Comparison of ENCODE assay signal across 15 mouse cellular contexts in the genomic region with DNA sequence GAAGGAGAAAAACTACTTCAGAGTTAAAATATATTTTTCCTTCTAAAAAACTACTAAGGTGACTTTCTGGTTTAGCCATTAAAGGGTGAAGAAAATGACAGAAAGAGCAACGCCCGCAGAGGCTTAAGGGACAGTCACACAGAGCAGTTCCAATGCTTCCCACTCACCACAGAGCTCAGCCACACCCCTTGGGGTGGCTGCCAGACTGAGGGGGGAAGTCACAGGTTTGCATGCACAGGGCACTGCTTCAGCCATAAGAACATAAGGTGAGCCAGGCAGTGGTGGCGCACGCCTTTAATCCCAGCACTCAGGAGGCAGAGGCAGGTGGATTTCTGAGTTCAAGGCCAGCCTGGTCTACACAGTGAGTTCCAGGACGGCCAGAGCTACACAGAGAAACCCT. TPM values are rescaled to one million over a fixed set of nuclear protein-coding genes. Genes with fewer than 3 reads are reported as not detected.
DNase-seq lines count a peak whose midpoint lies in the region; ATAC-seq and TF ChIP-seq lines count a peak whose summit lies in the region.
"Had no signal": no experiment of that assay in that cellular context is flagged by ENCODE, and none has a peak within 500 bp of the region (broad histone marks: within the 10 kb centered on the region; RNA-seq: fewer than 3 reads in every experiment).

No protein-coding gene starts in this region.

- no peak for TF ChIP-seq CTCF in heart, postnatal 0 days (IDR thresholded peaks at IDR 0.05; ENCODE audit: low read depth)

- no peak overlapping the region for H3K9ac ChIP-seq in heart, postnatal 0 days (replicated peaks; ENCODE audit: low read depth, low read length)
- H3K9ac ChIP-seq: embryonic facial prominence, embryonic 12.5 days; forebrain, embryonic 15.5 days; lung, embryonic 14.5 days had no signal

- 73% methylated on average over 5 of the region's 5 CpGs for WGBS in heart, postnatal 0 days

- peaks cover 89% of the 10 kb centered on the region for H3K36me3 ChIP-seq in heart, postnatal 0 days (replicated peaks; ENCODE audit: control insufficient read depth, insufficient read depth, low read length)

- no peak overlapping the region for H3K4me3 ChIP-seq in heart, postnatal 0 days (ENCODE audit: low read depth, low read length)
- H3K4me3 ChIP-seq: embryonic facial prominence, embryonic 12.5 days; forebrain, embryonic 15.5 days; midbrain, embryonic 10.5 days had no signal

- ATAC-seq in heart, postnatal 0 days (ENCODE audit: insufficient read depth, low read depth), result no peak
- ATAC-seq in common myeloid progenitor, adult 5-6 weeks (replicated peaks; ENCODE audit: low read depth, poor library complexity, severe bottlenecking), result peak; percentile 74
- ATAC-seq in erythroid progenitor cell, adult 5-6 weeks (replicated peaks; ENCODE audit: low FRiP score, poor library complexity, severe bottlenecking), result no peak
- ATAC-seq: forebrain, embryonic 15.5 days; hindbrain, postnatal 0 days had no signal

- H3K4me2 ChIP-seq in heart, postnatal 0 days (ENCODE audit: low read depth, low read length), result no peak overlapping the region
- H3K4me2 ChIP-seq: embryonic facial prominence, embryonic 12.5 days; forebrain, embryonic 15.5 days; lung, embryonic 14.5 days had no signal

- no peak overlapping the region for H3K27ac ChIP-seq in heart, postnatal 0 days (ENCODE audit: low read depth)
- H3K27ac ChIP-seq: embryonic facial prominence, embryonic 12.5 days; forebrain, embryonic 15.5 days; hindbrain, postnatal 0 days; midbrain, embryonic 10.5 days had no signal

- no peaks in the 10 kb centered on the region for H3K9me3 ChIP-seq in heart, postnatal 0 days (replicated peaks; ENCODE audit: control insufficient read depth, low read length)
- H3K9me3 ChIP-seq: embryonic facial prominence, embryonic 12.5 days; forebrain, embryonic 15.5 days; midbrain, embryonic 10.5 days had no signal

- H3K27me3 ChIP-seq in heart, postnatal 0 days (ENCODE audit: control insufficient read depth, insufficient read depth, low read length), result no peaks in the 10 kb centered on the region
- H3K27me3 ChIP-seq: embryonic facial prominence, embryonic 12.5 days; forebrain, embryonic 15.5 days had no signal

- no peak for TF ChIP-seq EP300 in heart, postnatal 0 days (IDR thresholded peaks at IDR 0.05; ENCODE audit: low read depth)

- DNase-seq in heart, postnatal 0 days (ENCODE audit: low spot score), result peak; percentile 30
- no peak for DNase-seq in heart, adult 9 months (ENCODE audit: low spot score in 2 of 2)
- peak; percentile 67 for DNase-seq in layer of hippocampus, adult 11-12 months (ENCODE audit: low spot score)
- DNase-seq in layer of hippocampus, postnatal 14 days (ENCODE audit: low spot score in 2 of 2), result no peak
- peak; percentile 13 for DNase-seq in 416B (ENCODE audit: low read depth)
- no peak for DNase-seq in right cerebral cortex, adult 2 months (ENCODE audit: low spot score in 2 of 2)
- DNase-seq: cerebellum, adult 9-11 months; lung, embryonic 14.5 days; thymus, adult 2 months had no signal

- peaks cover 13% of the 10 kb centered on the region; the same call in 1 of the 2 replicates for H3K4me1 ChIP-seq in heart, postnatal 0 days (ENCODE audit: control insufficient read depth, insufficient read depth)
- H3K4me1 ChIP-seq: embryonic facial prominence, embryonic 12.5 days; midbrain, embryonic 10.5 days had no signal

RNA-seq across cellular contexts. Expression of gene Ankrd13a, which starts 28.9 kb away (rescaled TPM):
- 42.8 and 43.8 TPM in 2 replicates for total RNA-seq in heart, postnatal 0 days (2014; rRNA removed; ENCODE audit: low replicate concordance)
- polyA plus RNA-seq in heart, postnatal 0 days (2015; fragmentation: Nextera tagmentation; extraction: Ambion mirVana), result 19.7 and 23.8 TPM in 2 replicates
- total RNA-seq in layer of hippocampus, postnatal 14 days (2021), result 10 to 100 TPM; 41.7 to 42.3 TPM
- total RNA-seq in common myeloid progenitor, adult 5-6 weeks (2017), result 365 and 466 TPM in 2 replicates
- total RNA-seq in erythroid progenitor cell, adult 5-6 weeks (2015; ENCODE audit: low replicate concordance), result 113 and 121 TPM in 2 replicates
- total RNA-seq in erythroid progenitor cell, adult 5-6 weeks (2017; ENCODE audit: low replicate concordance), result 124 and 147 TPM in 2 replicates

RNA-seq across cellular contexts. Expression of gene Git2, which starts 29.7 kb away (rescaled TPM):
- 37.7 and 53.3 TPM in 2 replicates for total RNA-seq in heart, postnatal 0 days (2014; rRNA removed; ENCODE audit: low replicate concordance)
- 21.1 and 21.5 TPM in 2 replicates for polyA plus RNA-seq in heart, postnatal 0 days (2015; fragmentation: Nextera tagmentation; extraction: Ambion mirVana)
- total RNA-seq in layer of hippocampus, postnatal 14 days (2021), result 10 to 100 TPM; 41.1 to 48.5 TPM
- 80.9 and 86.3 TPM in 2 replicates for total RNA-seq in common myeloid progenitor, adult 5-6 weeks (2017)
- total RNA-seq in erythroid progenitor cell, adult 5-6 weeks (2015; ENCODE audit: low replicate concordance), result 57.0 and 59.5 TPM in 2 replicates
- 51.1 and 56.1 TPM in 2 replicates for total RNA-seq in erythroid progenitor cell, adult 5-6 weeks (2017; ENCODE audit: low replicate concordance)

RNA-seq across cellular contexts. Expression of gene Tchp, which starts 38.0 kb away (rescaled TPM):
- 0.50 and 1.6 TPM in 2 replicates for total RNA-seq in heart, postnatal 0 days (2014; rRNA removed; ENCODE audit: low replicate concordance)
- polyA plus RNA-seq in heart, postnatal 0 days (2015; fragmentation: Nextera tagmentation; extraction: Ambion mirVana), result 4.4 and 5.8 TPM in 2 replicates
- total RNA-seq in layer of hippocampus, postnatal 14 days (2021), result 10 to 100 TPM; 12.1 to 13.1 TPM
- 9.7 and 12.3 TPM in 2 replicates for total RNA-seq in common myeloid progenitor, adult 5-6 weeks (2017)
- 2.2 and 19.7 TPM in 2 replicates for total RNA-seq in erythroid progenitor cell, adult 5-6 weeks (2015; ENCODE audit: low replicate concordance)
- total RNA-seq in erythroid progenitor cell, adult 5-6 weeks (2017; ENCODE audit: low replicate concordance), result 12.5 and 23.8 TPM in 2 replicates

RNA-seq across cellular contexts. Expression of gene Gltp, which starts 54.8 kb away (rescaled TPM):
- total RNA-seq in heart, postnatal 0 days (2014; rRNA removed; ENCODE audit: low replicate concordance), result 26.2 and 45.3 TPM in 2 replicates
- 32.0 TPM in 2 replicates for polyA plus RNA-seq in heart, postnatal 0 days (2015; fragmentation: Nextera tagmentation; extraction: Ambion mirVana)
- total RNA-seq in layer of hippocampus, postnatal 14 days (2021), result 10 to 100 TPM; 49.7 to 55.7 TPM
- 40.0 and 48.6 TPM in 2 replicates for total RNA-seq in common myeloid progenitor, adult 5-6 weeks (2017)
- 103 and 104 TPM in 2 replicates for total RNA-seq in erythroid progenitor cell, adult 5-6 weeks (2015; ENCODE audit: low replicate concordance)
- total RNA-seq in erythroid progenitor cell, adult 5-6 weeks (2017; ENCODE audit: low replicate concordance), result 42.0 and 54.4 TPM in 2 replicates

Comparison
In these comparisons a context has a peak if more than half of its experiments do, and no peak if none do; other contexts are left out.
1. DNase-seq: peak in heart, postnatal 0 days (single experiment), layer of hippocampus, adult 11-12 months (single experiment) and 416B (single experiment); none in heart, adult 9 months (0 of 2), layer of hippocampus, postnatal 14 days (0 of 2) and right cerebral cortex, adult 2 months (0 of 2).